Mouse (Mus musculus): ENCODE data around the gene Tbx18. TPM values are rescaled to one million over a fixed set of nuclear protein-coding genes. Genes with fewer than 3 reads are reported as not detected.

The Tbx18 gene
- total and polyA plus RNA-seq, 3 experiments = not detected

GRCm38 (mm10) chr9:87738123-87738522 is 7.1 kb upstream of the Tbx18 start:
- H3K9me3 ChIP-seq (replicated peaks; ENCODE audit: insufficient read depth, low read length) = no peaks in the 10 kb centered on the region
- no peak overlapping the region for H3K4me3 ChIP-seq (ENCODE audit: control insufficient read depth in 1 of 2, insufficient read depth in 1 of 2, low read depth in 2 of 2, low read length in 2 of 2)
- H3K9ac ChIP-seq (ENCODE audit: control insufficient read depth, low read depth, low read length, poor library complexity, severe bottlenecking) = no peak overlapping the region
- no peaks in the 10 kb centered on the region for H3K36me3 ChIP-seq (ENCODE audit: control insufficient read depth in 1 of 2, insufficient read depth in 2 of 2, low read length in 2 of 2)
- H3K79me2 ChIP-seq (ENCODE audit: control insufficient read depth, insufficient read depth, low read length, poor library complexity) = no peaks in the 10 kb centered on the region
- no peak for DNase-seq (ENCODE audit: low read depth, low spot score)
- H3K4me1 ChIP-seq (ENCODE audit: control insufficient read depth in 1 of 2, insufficient read depth in 2 of 2, low read length in 2 of 2) = no peaks in the 10 kb centered on the region
- H3K27me3 ChIP-seq (ENCODE audit: control insufficient read depth in 1 of 2, insufficient read depth in 2 of 2, low read length in 2 of 2) = no peaks in the 10 kb centered on the region
- no peak overlapping the region for H3K27ac ChIP-seq (ENCODE audit: control insufficient read depth, low read depth, low read length)
- TF ChIP-seq CTCF (IDR thresholded peaks at IDR 0.05 in 2 of 3, conservative IDR thresholded peaks at IDR 0.05 in 1 of 3; ENCODE audit: control insufficient read depth in 1 of 3, insufficient read depth in 1 of 3, low read depth in 2 of 3, low read length in 3 of 3, poor library complexity in 1 of 3, severe bottlenecking in 1 of 3) (no peak), ZMIZ1 (IDR thresholded peaks at IDR 0.05; ENCODE audit: low read depth, low read length) (no peak), TAL1 (IDR thresholded peaks at IDR 0.05; ENCODE audit: low read length) (no peak), MEF2A (IDR thresholded peaks at IDR 0.05; ENCODE audit: extremely low read depth, insufficient replicate concordance, low read depth, low read length, poor library complexity, severe bottlenecking) (no peak), USF1 (IDR thresholded peaks at IDR 0.05; ENCODE audit: low read depth, low read length) (no peak), TCF12 (IDR thresholded peaks at IDR 0.05; ENCODE audit: low read depth, low read length) (no peak), HCFC1 (IDR thresholded peaks at IDR 0.05; ENCODE audit: low read depth, low read length) (no peak), SMC3 (IDR thresholded peaks at IDR 0.05; ENCODE audit: low read depth, low read length) (no peak), CHD2 (IDR thresholded peaks at IDR 0.05; ENCODE audit: low read length) (no peak), ETS1 (IDR thresholded peaks at IDR 0.05; ENCODE audit: low read depth, low read length) (no peak), MAX (IDR thresholded peaks at IDR 0.05; ENCODE audit: low read length) (no peak), JUND (IDR thresholded peaks at IDR 0.05; ENCODE audit: low read depth, low read length) (no peak), RCOR1 (IDR thresholded peaks at IDR 0.05; ENCODE audit: low read depth, low read length) (no peak), NELFE (IDR thresholded peaks at IDR 0.05; ENCODE audit: low read depth, low read length) (no peak)

- H3K9ac ChIP-seq (ENCODE audit: control insufficient read depth, low read depth, low read length, poor library complexity, severe bottlenecking) = no peak overlapping the region
- H3K27ac ChIP-seq (ENCODE audit: control insufficient read depth, low read depth, low read length) = no peak overlapping the region
- DNase-seq (ENCODE audit: low read depth, low spot score) = no peak
- H3K36me3 ChIP-seq (ENCODE audit: control insufficient read depth in 1 of 2, insufficient read depth in 2 of 2, low read length in 2 of 2) = no peaks in the 10 kb centered on the region
- TF ChIP-seq MXI1 (IDR thresholded peaks at IDR 0.05; ENCODE audit: low read depth, low read length) (no peak), MYC (IDR thresholded peaks at IDR 0.05; ENCODE audit: low read depth, low read length) (no peak), POLR2AphosphoS5 (IDR thresholded peaks at IDR 0.05; ENCODE audit: borderline replicate concordance, low read depth, low read length) (no peak), EP300 (IDR thresholded peaks at IDR 0.05; ENCODE audit: low read depth in 1 of 2, low read length in 2 of 2) (no peak), USF1 (IDR thresholded peaks at IDR 0.05; ENCODE audit: low read depth, low read length) (no peak), MAZ (IDR thresholded peaks at IDR 0.05; ENCODE audit: low read depth, low read length) (no peak), POLR2A (IDR thresholded peaks at IDR 0.05; ENCODE audit: control insufficient read depth in 1 of 2, insufficient read depth in 1 of 2, low read depth in 1 of 2, low read length in 2 of 2, poor library complexity in 1 of 2) (no peak), E2F4 (IDR thresholded peaks at IDR 0.05; ENCODE audit: borderline replicate concordance, low read depth, low read length) (no peak), GATA1 (IDR thresholded peaks at IDR 0.05; ENCODE audit: low read depth, low read length) (no peak), TBP (IDR thresholded peaks at IDR 0.05; ENCODE audit: low read depth, low read length) (no peak), CHD1 (IDR thresholded peaks at IDR 0.05; ENCODE audit: low read depth, low read length) (no peak), ZMIZ1 (IDR thresholded peaks at IDR 0.05; ENCODE audit: low read depth, low read length) (no peak), MAX (IDR thresholded peaks at IDR 0.05; ENCODE audit: low read length) (no peak), TCF12 (IDR thresholded peaks at IDR 0.05; ENCODE audit: low read depth, low read length) (no peak), JUND (IDR thresholded peaks at IDR 0.05; ENCODE audit: low read depth, low read length) (no peak)
- H3K79me2 ChIP-seq (ENCODE audit: control insufficient read depth, insufficient read depth, low read length, poor library complexity) = no peaks in the 10 kb centered on the region
- H3K4me3 ChIP-seq (ENCODE audit: control insufficient read depth in 1 of 2, insufficient read depth in 1 of 2, low read depth in 2 of 2, low read length in 2 of 2) = no peak overlapping the region
- no peaks in the 10 kb centered on the region for H3K4me1 ChIP-seq (ENCODE audit: control insufficient read depth in 1 of 2, insufficient read depth in 2 of 2, low read length in 2 of 2)
- no peaks in the 10 kb centered on the region for H3K27me3 ChIP-seq (ENCODE audit: control insufficient read depth in 1 of 2, insufficient read depth in 2 of 2, low read length in 2 of 2)
- H3K9me3 ChIP-seq (replicated peaks; ENCODE audit: insufficient read depth, low read length) = no peaks in the 10 kb centered on the region
Observed at GRCm38 (mm10) chr9:87737271-87737670, 6.2 kb upstream of the Tbx18 start.

Data from MEL (cell line).